Mouse (Mus musculus) v-Abl transformed pro-B cells (cell line): ENCODE results near the gene Ubqln3.

Source experiments
- in situ Hi-C, 2 experiments: fragments of 400-800 bp; cut with MboI; formaldehyde crosslinking; loops; one replicate each; pipeline ENCODE4 v1.15.1; 2025; ENCODE audit not compliant: unreplicated experiment in 2 of 2

Ubqln3 gene

GRCm38 (mm10) chr7:104143179-104143578, at the start of gene Ubqln3:
Gene Ubqln3, minus strand, starts transcription at chr7:104143279.
- in situ Hi-C loops, result no loop called here

GRCm38 (mm10) chr7:104191275-104191674, 48.2 kb upstream of the Ubqln3 start:
- in situ Hi-C loops, result loop anchor here (10.0 to 25.0 kb wide), 6 partner anchors 254 to 1504 kb away; partner anchors contain the start of genes Gm5901 (in 1 of the 2), Olfr557 (in 1 of the 2) and Trim68 (in 1 of the 2)

- in situ Hi-C loops, result loop anchor here (10.0 to 25.0 kb wide), 7 partner anchors 228 to 1668 kb away; partner anchors contain the start of genes Gm5901 (in 1 of the 2), Olfr557 (in 1 of the 2) and Trim68 (in 1 of the 2)
Observed at GRCm38 (mm10) chr7:104183292-104183691, 40.2 kb upstream of the Ubqln3 start, which contains the start of gene Olfr648. Gene Olfr648, minus strand, starts transcription at chr7:104183392.

- in situ Hi-C loops, result loop anchor here (25.0 kb wide), 3 partner anchors 1208 to 1492 kb away; partner anchors contain the start of genes Gm5901 (in 1 of the 2), Olfr557 (in 1 of the 2) and Trim68 (in 1 of the 2)
Observed at GRCm38 (mm10) chr7:104179074-104179473, 36.0 kb upstream of the Ubqln3 start.

GRCm38 (mm10) chr7:104178422-104179054, 35.5 kb upstream of the Ubqln3 start:
- in situ Hi-C loops, result loop anchor here (25.0 kb wide), 3 partner anchors 1209 to 1491 kb away; partner anchors contain the start of genes Gm5901 (in 1 of the 2), Olfr557 (in 1 of the 2) and Trim68 (in 1 of the 2)

- in situ Hi-C loops, result loop anchor here (25.0 kb wide), 3 partner anchors 1212 to 1488 kb away; partner anchors contain the start of genes Gm5901 (in 1 of the 2), Olfr557 (in 1 of the 2) and Trim68 (in 1 of the 2)
Observed at GRCm38 (mm10) chr7:104175085-104175484, 32.0 kb upstream of the Ubqln3 start.

GRCm38 (mm10) chr7:104169634-104170204, 26.6 kb upstream of the Ubqln3 start:
- in situ Hi-C loops, result no loop called here

GRCm38 (mm10) chr7:104167105-104167504, 24.0 kb upstream of the Ubqln3 start:
- in situ Hi-C loops, result no loop called here

- in situ Hi-C loops, result no loop called here
Observed at GRCm38 (mm10) chr7:104150456-104150855, 7.4 kb upstream of the Ubqln3 start, which contains the start of gene Ubqlnl. Gene Ubqlnl, minus strand, starts transcription at chr7:104150556.

- in situ Hi-C loops, result no loop called here
Observed at GRCm38 (mm10) chr7:104137305-104137704, 5.8 kb downstream of the Ubqln3 start, which contains the start of gene Olfr643. Gene Olfr643, minus strand, starts transcription at chr7:104137405.

- in situ Hi-C loops, result no loop called here
Observed at GRCm38 (mm10) chr7:104129726-104130125, 13.4 kb downstream of the Ubqln3 start, which contains the start of gene Ubqln5. Gene Ubqln5, minus strand, starts transcription at chr7:104129826.

GRCm38 (mm10) chr7:104104757-104104972, 38.4 kb downstream of the Ubqln3 start, which contains the start of gene Olfr646:
Gene Olfr646, plus strand, starts transcription at chr7:104104873.
- in situ Hi-C loops, result no loop called here

- in situ Hi-C loops, result no loop called here
Observed at GRCm38 (mm10) chr7:104103913-104104756, 38.9 kb downstream of the Ubqln3 start.
